Mouse (Mus musculus) thymus, postnatal 4 days (tissue): ENCODE measurements at regions not wholly inside any gene's neighbourhood (a gene's known extent, or its start where the extent isn't known, plus 50 kb on each side); places are given as distances from the start of the nearest gene placed in this dataset.

ENCODE experiments used
- DNase-seq: peaks from one replicate; pipeline ENCODE4 v3.0.0; 2021

GRCm38 (mm10) chr12:32653096-32653495, 166.2 kb upstream of the Nampt start:
- peak; percentile 56 for DNase-seq

DNA sequence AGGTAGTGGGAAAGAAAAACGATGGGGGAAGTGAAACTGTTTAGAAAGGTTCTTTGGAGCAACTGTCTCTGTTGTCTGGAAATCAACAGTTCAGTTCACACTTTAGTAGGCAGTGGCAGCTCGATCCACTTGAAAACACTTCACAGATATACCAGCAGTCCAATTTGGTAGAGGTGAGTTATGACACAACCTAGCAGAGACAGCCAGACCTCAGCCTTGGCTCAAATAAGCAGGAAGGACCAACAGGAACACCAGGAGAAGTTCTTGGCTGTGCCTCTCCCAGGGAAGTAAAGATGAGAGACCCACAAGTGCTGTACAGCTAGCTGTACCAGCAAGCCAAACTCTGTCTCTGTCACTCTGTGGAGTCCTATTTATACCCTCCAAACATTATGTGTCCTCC, 163.2 kb upstream of the Nampt start:
- no peak for DNase-seq

DNA sequence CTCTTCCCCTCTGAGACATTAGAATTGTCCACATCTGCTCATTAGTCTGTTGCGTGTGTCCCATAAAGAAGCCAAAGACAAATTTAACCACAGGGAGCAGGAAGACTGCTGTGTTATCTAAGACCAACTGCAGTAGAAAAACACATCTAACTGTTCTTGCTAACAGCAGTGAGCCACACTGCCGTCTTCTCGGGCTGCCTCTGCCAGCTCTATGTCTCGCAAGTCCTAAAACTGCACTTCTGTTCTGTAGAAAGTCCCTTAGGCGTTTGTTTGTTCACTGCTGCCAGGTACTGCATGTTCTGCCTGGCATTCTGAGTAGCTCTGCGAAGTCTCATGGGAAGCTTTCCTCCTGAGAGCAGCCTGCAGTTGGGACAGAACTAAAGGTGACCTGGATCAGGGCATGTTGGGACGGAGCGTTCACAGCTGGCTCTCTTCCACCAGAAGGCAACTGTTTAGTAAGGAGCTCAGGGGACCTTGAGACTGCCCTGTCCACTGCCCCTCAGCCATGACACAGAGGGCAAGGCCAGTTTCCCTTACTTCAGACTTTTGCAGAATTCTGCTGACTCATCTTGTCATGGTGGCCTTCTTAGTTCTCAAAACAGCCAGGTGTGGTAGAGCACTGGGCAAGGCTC, 157.4 kb upstream of the Nampt start:
- DNase-seq: no peak

GRCm38 (mm10) chr12:32666040-32666439, 153.3 kb upstream of the Nampt start:
- DNase-seq: no peak

- DNase-seq: no peak
Observed at GRCm38 (mm10) chr12:32677908-32678307, 141.4 kb upstream of the Nampt start.

DNA sequence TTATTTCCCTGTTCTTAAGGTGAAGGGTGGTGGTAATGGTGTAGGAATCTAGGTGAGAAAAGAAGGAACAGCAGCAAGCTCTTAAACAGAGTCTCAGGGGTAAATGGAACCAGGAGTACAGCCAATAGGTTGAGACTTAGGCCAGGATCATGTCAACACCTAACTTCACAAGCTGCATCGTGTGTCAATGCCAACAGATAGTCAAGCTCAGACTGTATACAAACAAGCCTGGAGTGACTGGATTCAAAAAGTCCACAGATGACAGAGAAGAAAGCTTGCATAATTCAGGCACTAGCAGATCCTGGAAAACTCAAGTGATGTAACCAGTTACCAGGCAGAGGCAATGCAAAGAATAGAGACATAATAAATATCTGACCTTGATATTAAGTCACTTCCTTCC, 140.6 kb upstream of the Nampt start:
- no peak for DNase-seq

DNA sequence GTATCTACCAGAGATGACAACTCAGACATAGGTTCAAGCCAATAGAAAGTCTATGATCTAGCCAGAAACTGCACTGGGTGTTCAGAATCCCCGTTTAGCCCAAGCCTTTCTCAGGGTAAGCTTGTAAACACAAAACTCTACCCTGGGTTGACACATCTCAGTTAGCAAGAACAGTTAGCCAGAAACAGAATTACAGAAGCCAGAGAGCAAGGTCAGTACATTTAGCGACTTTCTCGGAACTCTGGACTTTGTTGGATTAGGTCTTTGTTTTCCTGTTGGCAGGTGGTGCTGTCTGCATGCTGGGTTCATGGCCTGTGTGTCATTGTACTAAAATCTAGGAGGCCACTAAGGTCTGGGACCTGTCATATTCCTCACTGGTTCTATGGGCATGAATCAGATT, 137.4 kb upstream of the Nampt start:
- no peak for DNase-seq

GRCm38 (mm10) chr12:32683375-32683774, 136.0 kb upstream of the Nampt start:
- no peak for DNase-seq

DNA sequence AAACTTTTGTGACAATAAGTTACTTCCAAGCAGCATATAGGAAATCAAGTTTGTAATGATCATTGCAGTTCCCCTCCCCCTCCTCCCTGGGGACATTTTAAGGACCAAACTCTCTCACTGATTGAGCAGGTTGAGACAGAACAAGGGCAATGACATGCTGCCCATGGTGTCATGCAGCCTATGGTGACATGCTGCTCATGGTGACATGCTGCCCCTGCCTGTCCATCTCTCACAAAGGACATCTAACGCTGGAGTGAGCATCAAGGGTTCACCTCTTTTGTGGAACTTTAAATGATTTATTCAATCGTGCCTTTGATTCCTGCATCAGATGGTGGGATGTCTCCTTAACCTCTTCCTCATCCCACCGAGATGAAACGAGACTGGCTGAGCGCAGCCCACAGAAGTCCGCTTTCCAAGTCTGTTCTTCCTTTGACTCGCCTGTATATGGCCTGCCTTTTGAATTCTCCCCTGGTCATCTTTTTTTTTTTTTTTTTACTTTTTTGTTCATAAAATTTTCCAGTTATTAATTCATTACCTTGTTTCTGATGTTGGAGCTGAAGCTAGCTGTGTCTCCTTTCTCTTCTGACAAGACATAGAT, 133.5 kb upstream of the Nampt start:
- no peak for DNase-seq

- DNase-seq: no peak
Observed at GRCm38 (mm10) chr12:32689361-32689760, 130.0 kb upstream of the Nampt start.

DNA sequence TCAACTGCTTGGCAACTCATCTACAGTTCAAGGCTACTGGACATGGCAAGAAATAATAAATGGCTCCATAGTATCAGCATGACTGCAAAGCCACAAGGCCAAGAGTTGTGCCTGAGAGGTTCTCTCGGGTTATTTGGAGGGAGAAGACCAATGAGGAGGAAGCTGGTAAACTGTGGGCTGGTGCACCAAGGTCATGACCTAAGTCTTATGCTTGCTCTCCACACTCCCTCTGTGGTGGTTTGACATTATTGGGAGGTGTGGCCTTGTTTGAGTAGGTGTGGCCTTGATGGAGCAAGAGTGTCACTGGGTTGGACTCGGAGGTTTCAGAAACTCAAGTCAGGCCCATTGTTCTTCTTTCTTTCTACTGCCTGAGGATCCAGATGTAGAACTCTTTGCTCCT, 129.2 kb upstream of the Nampt start:
- no peak for DNase-seq

GRCm38 (mm10) chr12:32692081-32692819, 127.1 kb upstream of the Nampt start:
- no peak for DNase-seq

DNA sequence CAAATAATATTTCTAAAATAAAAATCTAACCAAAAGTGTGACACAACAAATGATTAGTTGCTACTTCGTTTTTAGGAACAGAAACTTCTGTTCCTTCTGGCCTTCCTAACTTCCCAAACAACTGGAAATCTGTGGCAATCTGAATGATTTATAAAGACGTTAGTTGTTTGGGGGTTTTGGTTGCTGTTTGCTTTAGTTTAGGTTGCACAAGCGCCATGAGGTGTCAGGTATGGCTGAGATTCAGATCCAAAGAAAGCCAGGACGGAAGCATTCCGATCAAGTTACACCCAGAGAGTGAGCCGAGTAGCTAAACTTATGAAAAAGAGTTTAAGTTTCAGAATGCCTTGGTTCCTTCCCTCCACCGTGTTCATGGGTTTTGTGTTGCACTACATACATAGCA, 126.4 kb upstream of the Nampt start:
- no peak for DNase-seq

GRCm38 (mm10) chr12:32693678-32694077, 125.7 kb upstream of the Nampt start:
- no peak for DNase-seq

- no peak for DNase-seq
Observed at GRCm38 (mm10) chr12:32696832-32697231, 122.5 kb upstream of the Nampt start.

- DNase-seq: no peak
Observed at GRCm38 (mm10) chr12:32709188-32709587, 110.2 kb upstream of the Nampt start.

DNA sequence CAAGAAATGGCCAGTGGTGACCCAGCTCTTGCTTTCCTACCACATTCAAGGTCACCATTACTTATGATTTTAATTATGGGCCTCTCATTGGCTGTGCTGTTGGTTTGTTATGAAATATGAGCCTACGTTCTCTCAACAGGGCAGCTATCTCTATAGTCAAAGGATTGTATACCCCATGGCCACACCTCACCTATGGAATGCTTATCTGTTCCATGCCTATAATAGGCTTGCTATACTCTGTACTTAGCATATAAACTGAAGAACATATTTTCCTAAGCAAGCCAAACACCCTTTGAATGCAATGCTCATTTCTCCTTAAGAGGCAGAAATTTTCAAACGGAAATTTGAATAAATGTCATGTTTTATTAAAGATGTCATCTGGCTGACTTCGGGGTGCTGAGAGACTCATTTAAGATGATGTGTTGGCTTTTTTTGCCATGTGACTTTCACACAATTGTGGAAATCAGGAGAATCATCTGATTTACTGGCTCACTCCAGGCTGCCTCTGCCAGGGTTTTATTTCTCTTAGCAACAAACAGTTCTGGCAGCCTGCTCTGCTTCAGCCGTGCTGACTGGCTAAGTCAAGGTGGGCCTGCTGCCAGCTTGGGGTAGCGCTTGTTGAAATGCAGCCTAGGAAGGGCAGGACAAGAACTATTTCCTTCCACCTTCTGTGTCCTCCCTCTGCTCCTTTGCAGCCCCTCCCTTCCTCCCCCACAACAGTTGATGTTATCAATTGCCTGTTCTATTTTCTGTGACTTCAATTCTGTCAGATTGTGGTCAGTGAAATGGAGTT, 102.0 kb upstream of the Nampt start:
- peak; percentile 8 for DNase-seq

DNA sequence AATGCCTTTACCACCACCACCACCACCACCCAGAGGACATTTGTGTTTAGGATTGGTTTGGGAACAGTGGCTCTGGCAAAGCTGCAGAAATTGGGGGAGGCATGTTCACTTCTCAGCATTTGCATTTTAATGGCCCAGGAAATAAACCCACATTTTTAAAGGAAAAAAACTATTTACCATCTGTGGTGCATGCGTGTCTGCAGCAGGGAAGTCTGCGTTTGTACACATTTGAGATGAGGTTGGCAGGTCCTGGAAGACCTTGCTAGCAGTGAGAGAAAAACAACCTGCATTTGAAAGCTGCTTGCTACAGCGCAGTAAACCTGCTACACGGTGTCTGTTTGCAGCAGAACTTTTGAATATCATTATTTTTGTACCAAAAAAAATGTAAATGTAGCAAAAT, 100.1 kb upstream of the Nampt start:
- DNase-seq: no peak

- no peak for DNase-seq
Observed at GRCm38 (mm10) chr12:32724451-32725188, 94.7 kb upstream of the Nampt start.

DNA sequence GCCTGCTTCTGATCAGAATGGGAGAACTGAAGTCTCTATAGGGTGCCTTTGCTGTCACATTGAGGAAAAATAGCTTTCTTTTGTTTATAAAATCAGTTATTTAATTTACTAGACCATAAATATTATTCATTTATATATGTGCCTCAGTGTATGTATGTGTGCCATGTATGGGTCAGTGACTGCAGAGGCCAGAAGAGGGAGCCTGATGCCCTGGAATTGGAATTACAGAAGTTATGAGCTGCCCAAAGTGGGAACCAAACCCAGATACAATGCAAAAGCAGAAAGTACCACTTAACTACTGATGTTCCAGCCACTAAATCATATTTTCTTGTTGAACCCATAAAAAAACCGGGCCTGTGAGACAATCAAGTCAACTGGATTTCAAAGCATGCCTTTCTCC, 91.8 kb upstream of the Nampt start:
- DNase-seq: no peak

- no peak for DNase-seq
Observed at GRCm38 (mm10) chr12:32728425-32728824, 90.9 kb upstream of the Nampt start.

DNA sequence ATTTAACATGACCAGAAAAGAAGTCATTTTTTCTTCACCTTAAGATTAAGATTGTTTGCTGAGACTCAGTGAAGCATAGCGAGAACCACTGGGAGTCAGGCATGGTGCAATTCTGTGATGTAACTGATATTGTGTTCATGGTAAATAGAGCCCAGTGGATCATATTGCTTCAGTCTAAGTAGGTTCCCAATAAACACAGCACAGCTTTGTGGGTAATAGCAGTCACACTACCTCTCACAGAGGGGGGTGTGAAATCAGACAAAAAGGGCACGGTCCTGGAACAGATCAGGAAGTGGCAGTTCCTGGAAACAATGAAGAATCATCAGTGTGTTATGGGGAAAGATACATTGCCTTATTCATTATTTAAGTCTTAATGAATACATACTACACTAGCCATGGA, 84.1 kb upstream of the Nampt start:
- DNase-seq: no peak

DNA sequence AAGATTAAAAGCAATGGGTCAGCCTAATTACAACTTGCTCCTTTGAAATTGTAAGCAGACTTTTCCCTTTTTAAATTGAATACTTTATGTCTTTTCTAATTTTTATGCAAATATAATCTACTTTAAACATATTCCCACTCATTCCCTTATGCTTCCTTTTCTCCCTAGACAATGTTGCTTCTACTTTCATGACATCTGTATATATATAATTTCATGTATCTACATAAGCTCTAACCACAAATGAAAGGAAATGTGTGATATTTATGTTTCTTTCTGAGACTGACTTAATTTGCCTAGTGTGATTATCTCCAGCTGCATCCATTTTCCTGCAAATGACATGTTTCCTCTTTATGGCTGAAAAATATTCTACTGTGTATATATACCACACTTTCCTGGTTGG, 77.9 kb upstream of the Nampt start:
- no peak for DNase-seq
